Comparison of ENCODE assay signal across 18 mouse cellular contexts in the genomic region with DNA sequence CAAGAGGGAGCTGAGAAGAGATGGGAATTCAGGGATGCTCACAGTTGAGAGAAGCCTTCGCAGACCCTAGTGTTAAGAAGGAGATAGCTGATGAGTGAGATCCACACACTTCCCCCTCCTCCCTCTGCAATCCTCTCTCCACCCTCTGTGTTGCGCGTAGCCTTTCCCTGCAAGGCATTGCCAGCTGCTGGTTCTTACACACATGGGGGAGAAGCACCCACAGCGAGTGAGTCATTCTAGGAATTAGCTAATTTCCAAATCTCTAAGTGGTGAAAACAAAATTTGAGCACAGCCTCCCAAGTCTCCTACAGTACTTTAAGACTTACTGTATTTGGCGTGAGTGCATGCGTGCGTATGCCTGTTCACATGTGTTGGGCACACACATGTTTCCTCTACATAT.
DNase-seq lines count a peak whose midpoint lies in the region; ATAC-seq and TF ChIP-seq lines count a peak whose summit lies in the region.
"Had no signal": no experiment of that assay in that cellular context is flagged by ENCODE, and none has a peak within 500 bp of the region (broad histone marks: within the 10 kb centered on the region; RNA-seq: fewer than 3 reads in every experiment).

No protein-coding gene starts in this region.

- ATAC-seq in forebrain, postnatal 0 days: peak; percentile 34; the same call in 1 of the 2 replicates
- ATAC-seq: intestine, embryonic 16.5 days had no signal

- no peaks in the 10 kb centered on the region for H3K9me3 ChIP-seq in forebrain, postnatal 0 days (ENCODE audit: low read length)
- no peaks in the 10 kb centered on the region for H3K9me3 ChIP-seq in forebrain, embryonic 10.5 days
- H3K9me3 ChIP-seq: embryonic facial prominence, embryonic 13.5 days; limb, embryonic 10.5 days had no signal

- 85% methylated on average over 7 of the region's 7 CpGs for WGBS in forebrain, postnatal 0 days
- WGBS in forebrain, embryonic 10.5 days: 91% methylated on average over 7 of the region's 7 CpGs

- H3K4me3 ChIP-seq in forebrain, postnatal 0 days (ENCODE audit: low read depth, low read length): no peak overlapping the region
- no peak overlapping the region for H3K4me3 ChIP-seq in forebrain, embryonic 10.5 days
- H3K4me3 ChIP-seq: embryonic facial prominence, embryonic 13.5 days; limb, embryonic 10.5 days; myocyte had no signal

- no peak overlapping the region for H3K27ac ChIP-seq in forebrain, postnatal 0 days (ENCODE audit: low read depth, low read length)
- H3K27ac ChIP-seq in forebrain, embryonic 10.5 days: no peak overlapping the region
- H3K27ac ChIP-seq: embryonic facial prominence, embryonic 13.5 days; hindbrain, embryonic 14.5 days; limb, embryonic 10.5 days; liver, embryonic 14.5 days; stomach, postnatal 0 days had no signal

- DNase-seq in forebrain, postnatal 0 days: peak; percentile 27
- no peak for DNase-seq in forebrain, embryonic 10.5 days (ENCODE audit: extremely low spot score, low spot score)
- DNase-seq in frontal cortex, postnatal 14 days (ENCODE audit: low spot score in 2 of 2): peak; percentile 34 to 38
- peak; percentile 44 to 50 for DNase-seq in layer of hippocampus, postnatal 36 days
- DNase-seq in right cerebral cortex, postnatal 10 days (ENCODE audit: low spot score in 2 of 2): peak; percentile 56 to 63
- no peak for DNase-seq in lung, postnatal 10 days
- no peak for DNase-seq in ovary, postnatal 36 days (ENCODE audit: low spot score)
- DNase-seq in cerebellum, adult 9-10 months: no peak
- DNase-seq: heart, postnatal 14 days; kidney, postnatal 14 days; lung, postnatal 14 days had no signal

- H3K4me1 ChIP-seq in forebrain, postnatal 0 days (ENCODE audit: insufficient read depth): no peaks in the 10 kb centered on the region
- peaks cover 31% of the 10 kb centered on the region for H3K4me1 ChIP-seq in forebrain, embryonic 10.5 days

- TF ChIP-seq CTCF in forebrain, postnatal 0 days (IDR thresholded peaks at IDR 0.05; ENCODE audit: low read depth): no peak

- no peak overlapping the region for H3K4me2 ChIP-seq in forebrain, postnatal 0 days (ENCODE audit: low read depth)
- H3K4me2 ChIP-seq: embryonic facial prominence, embryonic 13.5 days; hindbrain, embryonic 14.5 days had no signal

- H3K9ac ChIP-seq in forebrain, postnatal 0 days: no peak overlapping the region
- H3K9ac ChIP-seq: embryonic facial prominence, embryonic 13.5 days; hindbrain, embryonic 14.5 days; liver, embryonic 14.5 days had no signal

- no peaks in the 10 kb centered on the region for H3K27me3 ChIP-seq in forebrain, postnatal 0 days (ENCODE audit: insufficient read depth, low read length)
- peaks cover 27% of the 10 kb centered on the region for H3K27me3 ChIP-seq in forebrain, embryonic 10.5 days (ENCODE audit: poor library complexity, severe bottlenecking)
- H3K27me3 ChIP-seq: embryonic facial prominence, embryonic 13.5 days had no signal

- H3K36me3 ChIP-seq in forebrain, postnatal 0 days (ENCODE audit: insufficient read depth): no peaks in the 10 kb centered on the region
- H3K36me3 ChIP-seq in forebrain, embryonic 10.5 days (replicated peaks): no peaks in the 10 kb centered on the region
- H3K36me3 ChIP-seq: embryonic facial prominence, embryonic 13.5 days; limb, embryonic 10.5 days had no signal

Comparison
In these comparisons a context has a peak if more than half of its experiments do, and no peak if none do; other contexts are left out.
1. DNase-seq: peak in forebrain, postnatal 0 days (single experiment), frontal cortex, postnatal 14 days (2 of 2), layer of hippocampus, postnatal 36 days (2 of 2) and right cerebral cortex, postnatal 10 days (2 of 2); none in forebrain, embryonic 10.5 days (single experiment), lung, postnatal 10 days (single experiment), ovary, postnatal 36 days (single experiment) and cerebellum, adult 9-10 months (single experiment).